Mouse (Mus musculus): Measurements from ENCODE around the gene Frs2.

DNA sequence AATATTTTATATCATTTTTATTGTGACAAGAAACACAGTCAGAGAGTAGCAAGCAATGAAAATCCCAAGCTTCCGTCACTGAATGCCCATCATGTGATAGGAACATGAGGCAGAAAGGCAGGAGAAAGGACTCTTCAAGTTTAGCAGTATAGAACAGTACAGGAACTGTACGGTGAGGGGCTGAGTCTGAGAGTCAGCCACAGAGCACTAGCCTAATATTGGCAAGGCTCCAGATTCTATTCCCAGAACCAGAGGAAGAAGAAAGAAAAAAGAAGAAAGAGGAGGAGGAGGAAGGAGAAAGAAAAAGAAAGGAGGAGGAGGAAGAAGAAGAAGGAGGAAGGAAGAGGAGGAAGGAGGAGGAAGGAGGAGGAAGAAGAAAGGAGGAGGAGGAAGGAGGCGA, 32.7 kb downstream of the Frs2 start:
- TF ChIP-seq CTCF (IDR thresholded peaks at IDR 0.05; ENCODE audit: low read depth, low read length) (no peak), GATA2 (IDR thresholded peaks at IDR 0.05; ENCODE audit: borderline replicate concordance, low read depth, low read length) (no peak)
